Mouse (Mus musculus) kidney, embryonic 16.5 days (tissue): Measurements from ENCODE around the gene Zfp771. TPM values are rescaled to one million over a fixed set of nuclear protein-coding genes. Genes with fewer than 3 reads are reported as not detected.

Experiments
- ATAC-seq: fragments of 200-750 bp; cut with Nextera tagmentation; 2 replicates; pipeline ENCODE4 v1.8.0; 2017; ENCODE audit warnings: moderate TSS enrichment; ENCODE audit not compliant: low FRiP score, low TSS enrichment
- H3K27ac ChIP-seq: fragments of 300-500 bp; sonication (generic); 2 replicates; pipeline ENCODE4 v1.5.1; 2014; ENCODE audit warnings: low read length
- H3K27me3 ChIP-seq: fragments of 300-500 bp; sonication (generic); 2 replicates; pipeline ENCODE4 v1.6.1; 2014; ENCODE audit warnings: low read length, control low read depth, mixed read lengths; ENCODE audit not compliant: insufficient read depth
- H3K36me3 ChIP-seq: fragments of 300-500 bp; sonication (generic); 2 replicates; pipeline ENCODE4 v1.6.1; 2014; ENCODE audit warnings: low read length, control low read depth, mixed read lengths; ENCODE audit not compliant: insufficient read depth
- H3K4me1 ChIP-seq: fragments of 300-500 bp; sonication (generic); 2 replicates; pipeline ENCODE4 v1.6.1; 2014; ENCODE audit warnings: low read length, control low read depth, mixed read lengths; ENCODE audit not compliant: insufficient read depth
- H3K4me2 ChIP-seq: fragments of 300-500 bp; sonication (generic); replicated peaks from 2 replicates; pipeline ENCODE4 v1.6.1; 2014; ENCODE audit warnings: low read depth, low read length
- H3K4me3 ChIP-seq: fragments of 300-500 bp; sonication (generic); 2 replicates; pipeline ENCODE4 v1.5.1; 2014; ENCODE audit warnings: mild to moderate bottlenecking, low read length
- H3K9ac ChIP-seq: fragments of 300-500 bp; sonication (generic); replicated peaks from 2 replicates; pipeline ENCODE4 v1.6.1; 2014; ENCODE audit warnings: low read length
- H3K9me3 ChIP-seq: fragments of 300-500 bp; sonication (generic); 2 replicates; pipeline ENCODE4 v1.6.1; 2016; ENCODE audit warnings: low read length, control low read depth
- WGBS: fragments of 180-500 bp; shearing (Covaris S2); extraction: QIAGEN DNeasy Blood & Tissue Kit; methylation state at CpG from one replicate; pipeline ENCODE4 v1.1.7; 2014; 5-methylcytosine and 5-hydroxymethylcytosine counted together
- polyA plus RNA-seq: library from polyadenylated mRNA; unstranded; fragments of >200 nt; fragmentation: Nextera tagmentation; extraction: Ambion mirVana; gene quantifications from 2 replicates; pipeline ENCODE4 v1.2.1, GENCODE M21; 2015

Gene Zfp771
- polyA plus RNA-seq, 1 experiment from 2014 or later: 64.3 TPM

DNA sequence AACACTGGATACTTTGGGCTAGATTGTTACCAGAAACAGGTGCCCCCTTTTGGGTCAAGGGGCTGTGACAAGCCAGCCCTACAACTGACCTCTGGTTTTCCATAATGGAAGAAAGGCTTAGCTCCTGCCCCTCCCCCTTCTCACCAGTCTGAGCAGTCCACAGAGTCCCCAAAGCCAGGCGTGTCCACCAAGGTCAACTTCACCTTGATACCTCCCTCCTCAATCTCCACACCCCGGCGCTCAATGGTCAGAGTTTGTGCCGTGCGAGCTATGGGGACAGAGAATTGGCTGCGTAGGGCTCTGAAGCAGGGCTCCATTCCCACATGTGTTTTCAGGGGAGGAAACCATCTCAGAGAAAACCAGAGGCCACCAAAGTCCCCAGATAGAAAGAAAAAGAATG lies 26.6 kb upstream of the Zfp771 start:
- Histone ChIP-seq H3K4me3 (no peak overlapping the region), H3K9me3 (no peaks in the 10 kb centered on the region), H3K4me2 (no peak overlapping the region), H3K4me1 (peaks cover 6% of the 10 kb centered on the region), H3K27ac (no peak overlapping the region), H3K36me3 (no peaks in the 10 kb centered on the region), H3K27me3 (no peaks in the 10 kb centered on the region), H3K9ac (no peak overlapping the region)
- ATAC-seq: no peak
- WGBS: 92% methylated on average over 6 of the region's 6 CpGs

DNA sequence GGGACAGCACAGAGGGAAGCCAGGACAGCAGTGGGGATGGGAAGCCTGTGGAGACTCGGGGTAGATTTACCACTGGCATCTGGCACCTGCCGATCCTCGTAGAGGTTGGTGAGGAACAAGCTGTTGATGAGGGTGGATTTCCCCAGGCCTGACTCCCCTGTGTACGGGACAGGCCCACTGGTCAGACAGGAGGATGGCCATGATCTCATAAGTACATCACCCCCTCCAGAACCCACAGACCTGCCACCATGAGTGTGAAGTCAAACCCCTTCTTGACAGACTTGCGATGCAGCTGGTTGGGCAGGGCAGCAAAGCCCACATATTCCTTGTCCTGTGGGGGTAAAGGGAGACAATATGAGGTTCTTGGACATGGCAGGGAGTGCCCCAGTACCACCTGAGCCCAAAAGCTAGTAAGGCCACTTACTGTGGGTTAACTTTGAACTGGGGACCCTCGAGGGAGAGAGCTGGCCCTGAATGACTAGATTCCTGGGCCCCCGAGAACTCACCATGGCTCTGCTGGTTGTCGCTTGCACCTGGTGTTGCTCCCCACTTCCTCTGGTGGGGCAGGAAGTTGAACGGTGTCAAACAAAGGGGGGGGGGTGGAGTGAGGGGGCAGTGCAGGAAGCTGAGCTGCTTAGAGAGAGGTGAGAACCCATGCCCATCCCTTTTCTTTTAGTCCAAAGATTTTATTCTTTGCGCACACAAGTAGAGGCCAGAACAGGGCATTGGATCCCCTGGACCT lies 26.0 kb upstream of the Zfp771 start:
- no peak overlapping the region for H3K27ac ChIP-seq
- H3K27me3 ChIP-seq: no peaks in the 10 kb centered on the region
- no peaks in the 10 kb centered on the region for H3K36me3 ChIP-seq
- H3K4me1 ChIP-seq: peaks cover 6% of the 10 kb centered on the region
- no peaks in the 10 kb centered on the region for H3K9me3 ChIP-seq
- no peak overlapping the region for H3K4me3 ChIP-seq
- H3K4me2 ChIP-seq: no peak overlapping the region
- WGBS: 79% methylated on average over 10 of the region's 10 CpGs
- ATAC-seq: no peak
- no peak overlapping the region for H3K9ac ChIP-seq

DNA sequence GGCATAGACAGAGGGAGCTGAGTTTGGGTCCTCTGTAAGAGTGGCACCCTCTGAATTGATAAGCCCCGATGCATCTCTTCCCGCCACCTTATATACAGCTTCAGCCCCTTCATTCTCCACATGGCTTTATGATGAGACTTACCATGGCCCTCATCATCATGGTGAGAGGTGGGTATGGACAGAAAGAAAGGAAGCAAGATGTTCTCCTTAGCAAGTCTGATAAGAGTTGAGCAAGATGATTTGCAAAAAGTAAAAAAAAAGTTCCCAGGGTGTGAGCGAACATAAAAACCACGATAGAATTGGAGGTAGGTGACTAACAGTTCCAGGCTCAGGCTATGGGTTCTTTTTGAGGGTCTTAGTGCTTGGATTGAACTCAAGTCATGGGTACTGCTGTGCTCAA lies 25.4 kb upstream of the Zfp771 start:
- Histone ChIP-seq H3K36me3 (no peaks in the 10 kb centered on the region), H3K4me1 (peaks cover 6% of the 10 kb centered on the region), H3K27ac (no peak overlapping the region), H3K27me3 (no peaks in the 10 kb centered on the region), H3K4me2 (no peak overlapping the region), H3K9me3 (no peaks in the 10 kb centered on the region), H3K4me3 (no peak overlapping the region), H3K9ac (no peak overlapping the region)
- 86% methylated on average over 4 of the region's 4 CpGs for WGBS
- ATAC-seq: no peak

DNA sequence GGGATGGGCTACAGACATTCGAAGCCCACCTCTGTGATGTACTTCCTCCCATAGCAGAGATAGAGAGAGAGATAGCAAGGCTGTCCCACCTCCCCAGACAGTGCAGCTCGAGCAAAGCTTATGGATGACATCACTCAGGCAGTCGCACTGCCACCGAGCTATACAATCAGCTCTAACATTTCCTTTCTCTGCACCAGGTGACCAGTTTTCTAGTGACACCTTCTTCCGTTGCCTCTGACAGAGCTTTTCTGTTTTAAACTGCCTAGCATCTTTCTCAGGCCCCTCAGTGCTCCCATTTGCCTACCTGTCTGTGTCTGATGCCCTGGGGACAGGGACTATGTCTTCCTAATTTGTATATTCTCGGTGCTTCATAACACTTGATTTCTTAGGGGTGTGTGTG lies 23.6 kb upstream of the Zfp771 start:
- no peak overlapping the region for H3K4me3 ChIP-seq
- no peaks in the 10 kb centered on the region for H3K4me1 ChIP-seq
- H3K4me2 ChIP-seq: no peak overlapping the region
- H3K9ac ChIP-seq: no peak overlapping the region
- H3K9me3 ChIP-seq: no peaks in the 10 kb centered on the region
- no peak overlapping the region for H3K27ac ChIP-seq
- H3K27me3 ChIP-seq: no peaks in the 10 kb centered on the region
- no peak for ATAC-seq
- WGBS: 84% methylated on average over 6 of the region's 6 CpGs
- no peaks in the 10 kb centered on the region for H3K36me3 ChIP-seq

DNA sequence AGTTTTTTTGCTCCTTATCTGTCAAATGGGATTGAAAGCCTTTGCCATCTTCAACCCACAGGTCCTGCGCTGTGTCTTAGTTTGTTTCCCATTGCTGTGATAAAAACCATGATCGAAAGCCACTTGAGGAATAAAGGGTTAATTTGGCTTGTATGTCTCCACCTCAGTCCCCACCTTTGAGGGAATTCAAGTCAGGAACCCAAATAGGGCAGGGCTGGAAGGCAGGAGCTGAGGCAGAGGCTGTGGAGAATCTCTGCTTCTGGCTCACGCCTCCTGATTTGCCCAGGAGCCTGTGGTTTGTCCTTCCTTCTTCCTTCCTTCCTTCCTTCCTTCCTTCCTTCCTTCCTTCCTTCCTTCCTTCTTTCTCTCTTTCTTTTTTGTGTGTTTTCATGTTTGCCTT lies 21.0 kb upstream of the Zfp771 start:
- Histone ChIP-seq H3K36me3 (no peaks in the 10 kb centered on the region), H3K4me3 (no peak overlapping the region), H3K27ac (no peak overlapping the region), H3K4me1 (no peaks in the 10 kb centered on the region), H3K27me3 (no peaks in the 10 kb centered on the region), H3K9ac (no peak overlapping the region), H3K9me3 (no peaks in the 10 kb centered on the region), H3K4me2 (no peak overlapping the region)
- WGBS: 94% methylated on average over 3 of the region's 3 CpGs
- no peak for ATAC-seq

DNA sequence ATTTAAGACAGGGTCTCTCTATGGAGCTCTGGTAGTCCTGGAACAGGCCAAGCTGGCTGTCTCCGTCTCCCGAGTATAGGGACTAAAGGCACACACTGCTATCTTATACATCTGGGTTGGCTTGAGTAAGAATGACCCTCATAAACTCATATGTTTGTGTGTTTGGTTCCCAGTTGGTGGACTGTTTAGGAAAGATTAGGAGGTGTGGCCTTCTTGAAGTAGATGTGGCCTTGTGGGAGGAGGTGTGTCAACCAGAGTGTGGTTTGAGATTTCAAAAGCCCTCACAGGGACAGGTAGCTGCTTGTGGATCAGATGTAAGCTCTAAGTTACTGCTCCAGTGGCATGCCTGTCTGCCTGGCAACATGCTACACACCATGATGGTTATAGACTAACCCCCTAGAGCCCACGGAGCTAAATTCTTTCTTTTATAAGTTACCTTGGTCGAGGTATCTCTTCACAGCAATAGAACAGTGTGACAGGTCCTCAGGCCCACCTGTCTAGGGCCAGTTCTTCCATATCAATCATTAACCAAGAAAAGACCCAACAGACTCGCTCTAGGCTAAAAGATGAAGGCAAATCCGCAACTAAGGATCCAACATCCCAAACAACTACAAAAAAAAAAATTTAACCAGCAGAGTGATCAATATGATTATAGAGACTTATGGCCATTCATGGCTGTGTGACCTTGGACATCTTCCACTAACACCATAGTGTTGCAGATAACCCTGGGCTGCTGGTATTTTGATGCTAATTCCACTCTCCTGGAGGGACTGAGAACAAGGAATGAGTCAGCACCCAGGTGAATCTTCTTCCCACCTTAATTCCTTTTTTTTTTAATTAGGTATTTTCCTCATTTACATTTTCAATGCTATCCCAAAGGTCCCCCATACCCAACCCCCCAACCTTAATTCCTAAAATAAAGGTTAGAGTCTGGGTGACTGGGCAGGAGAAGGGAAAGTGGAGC lies 20.3 kb upstream of the Zfp771 start:
- Histone ChIP-seq H3K9me3 (no peaks in the 10 kb centered on the region), H3K9ac (no peak overlapping the region), H3K4me2 (no peak overlapping the region), H3K27ac (no peak overlapping the region), H3K36me3 (no peaks in the 10 kb centered on the region), H3K27me3 (no peaks in the 10 kb centered on the region), H3K4me1 (no peaks in the 10 kb centered on the region), H3K4me3 (no peak overlapping the region)
- 83% methylated on average over 6 of the region's 6 CpGs for WGBS
- no peak for ATAC-seq

DNA sequence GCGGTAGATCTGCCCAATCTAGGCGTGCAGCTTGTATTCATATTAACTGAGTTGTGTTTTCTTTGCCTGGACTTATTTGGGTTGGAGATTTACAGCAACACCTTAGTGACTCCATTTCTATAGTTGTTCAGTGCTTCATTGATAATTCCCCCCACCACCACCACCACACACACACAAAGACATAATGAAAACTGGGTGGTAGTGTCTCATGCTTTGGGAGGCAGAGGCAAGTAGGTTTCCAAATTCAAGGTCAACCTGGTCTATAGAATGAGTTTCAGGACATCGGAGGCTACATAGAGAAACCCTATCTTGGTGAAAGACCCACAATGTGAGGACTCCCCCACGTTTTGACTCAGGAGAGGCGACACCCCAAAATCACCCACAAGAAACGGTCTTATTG lies 19.5 kb upstream of the Zfp771 start:
- Histone ChIP-seq H3K9me3 (no peaks in the 10 kb centered on the region), H3K4me3 (no peak overlapping the region), H3K27ac (no peak overlapping the region), H3K4me2 (no peak overlapping the region), H3K9ac (no peak overlapping the region), H3K27me3 (no peaks in the 10 kb centered on the region), H3K4me1 (no peaks in the 10 kb centered on the region), H3K36me3 (peaks cover 4% of the 10 kb centered on the region; the same call in 1 of the 2 replicates)
- WGBS: 89% methylated on average over 6 of the region's 6 CpGs
- ATAC-seq: no peak

DNA sequence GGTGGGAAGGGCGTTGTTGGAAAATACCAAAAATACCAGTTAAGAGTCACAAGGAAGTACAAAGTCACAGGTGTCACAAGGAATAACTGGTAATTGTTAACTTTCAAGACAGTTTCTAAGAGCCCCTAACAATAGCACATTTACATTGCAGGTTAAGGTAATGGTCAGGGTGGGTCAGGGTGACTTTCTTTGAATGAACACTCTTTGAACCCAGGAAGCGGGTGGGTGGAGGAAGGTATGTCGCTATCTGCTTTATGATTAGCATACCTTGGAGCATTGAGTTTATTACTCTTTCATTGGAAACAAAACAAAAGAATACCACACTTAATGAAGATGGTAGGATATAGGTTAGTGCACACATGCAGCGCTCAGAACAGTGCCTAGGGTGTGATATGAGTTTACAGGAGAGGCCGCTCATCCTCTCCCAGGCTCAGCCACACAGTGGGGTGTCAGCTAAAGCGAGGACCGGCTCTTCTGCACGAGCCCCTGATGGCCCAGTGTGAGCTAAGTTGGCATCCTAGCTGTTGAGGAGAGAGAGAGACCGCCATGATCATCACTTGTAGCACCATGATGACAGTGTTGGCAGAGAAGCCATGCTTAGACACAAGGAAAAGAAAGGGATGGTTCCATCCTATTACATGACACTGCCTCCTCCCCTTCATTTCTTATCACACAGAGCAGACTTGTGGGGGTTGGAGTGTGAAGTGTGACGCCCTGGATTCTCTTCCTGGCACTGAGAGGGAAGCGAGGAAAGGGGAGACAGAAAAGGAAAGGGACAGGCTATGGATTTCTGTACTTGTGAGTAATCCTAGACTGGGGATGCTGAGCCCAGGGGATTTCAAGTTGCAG lies 18.7 kb upstream of the Zfp771 start:
- H3K9ac ChIP-seq: no peak overlapping the region
- no peak overlapping the region for H3K4me2 ChIP-seq
- H3K4me1 ChIP-seq: peaks cover 4% of the 10 kb centered on the region
- no peak for ATAC-seq
- H3K4me3 ChIP-seq: no peak overlapping the region
- no peaks in the 10 kb centered on the region for H3K27me3 ChIP-seq
- 83% methylated on average over 11 of the region's 11 CpGs for WGBS
- no peak overlapping the region for H3K27ac ChIP-seq
- no peaks in the 10 kb centered on the region for H3K9me3 ChIP-seq
- H3K36me3 ChIP-seq: peaks cover 4% of the 10 kb centered on the region; the same call in 1 of the 2 replicates

DNA sequence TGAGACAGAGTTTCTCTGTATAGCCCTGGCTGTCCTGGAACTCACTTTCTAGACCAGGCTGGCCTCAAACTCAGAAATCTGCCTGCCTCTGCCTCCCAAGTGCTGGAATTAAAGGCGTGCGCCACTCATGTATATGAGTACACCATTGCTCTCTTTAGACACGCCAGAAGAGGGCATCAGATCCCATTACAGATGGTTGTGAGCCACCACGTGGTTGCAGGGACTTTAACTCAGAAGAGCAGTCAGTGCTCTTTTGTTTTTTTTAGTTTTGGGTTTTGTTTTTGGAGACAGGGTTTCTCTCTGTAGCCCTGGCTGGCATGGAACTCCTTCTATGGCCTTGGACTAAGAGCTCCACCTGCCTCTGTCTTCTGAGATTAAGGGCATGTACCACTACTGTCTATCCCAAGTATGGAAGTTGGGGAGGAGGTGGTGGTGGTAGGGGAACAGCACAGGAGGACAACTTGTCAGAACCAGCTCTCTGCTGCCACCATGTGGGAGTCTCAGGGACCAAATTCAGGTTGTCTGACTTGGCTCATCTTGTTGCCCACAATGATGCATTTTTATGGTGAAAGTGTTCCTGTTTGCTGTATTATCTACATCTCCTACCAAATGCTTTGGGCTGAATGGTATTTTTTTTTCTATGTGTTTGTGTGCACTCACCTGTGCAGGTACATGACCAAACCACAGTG lies 15.3 kb upstream of the Zfp771 start:
- H3K4me1 ChIP-seq: peaks cover 19% of the 10 kb centered on the region
- 63% methylated on average over 4 of the region's 4 CpGs for WGBS
- no peak overlapping the region for H3K4me3 ChIP-seq
- no peak overlapping the region for H3K4me2 ChIP-seq
- no peak overlapping the region for H3K9ac ChIP-seq
- no peak for ATAC-seq
- H3K9me3 ChIP-seq: no peaks in the 10 kb centered on the region
- no peaks in the 10 kb centered on the region for H3K27me3 ChIP-seq
- H3K27ac ChIP-seq: no peak overlapping the region
- H3K36me3 ChIP-seq: peaks cover 7% of the 10 kb centered on the region; the same call in 1 of the 2 replicates
